Comparison of ENCODE assay signal across 17 mouse cellular contexts in the genomic region with DNA sequence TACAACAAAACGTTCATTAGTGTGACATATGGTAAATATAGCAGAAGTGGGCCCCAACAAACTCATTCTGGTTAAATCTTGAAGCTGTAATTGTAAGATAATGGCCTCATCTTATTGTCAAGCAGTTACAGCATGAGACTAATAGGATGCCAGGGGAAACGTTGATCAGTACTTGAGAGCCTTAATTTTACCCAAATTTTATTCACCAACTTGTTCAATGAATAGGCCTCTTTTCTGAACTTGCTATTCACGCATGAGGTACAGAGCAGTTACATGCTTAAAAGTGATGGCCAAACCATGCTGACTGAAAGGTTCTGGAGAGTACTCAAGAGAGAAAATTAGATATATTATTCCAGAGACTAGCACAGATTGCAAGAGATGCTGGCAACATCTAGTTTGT.
"Had no signal": no experiment of that assay in that cellular context is flagged by ENCODE, and none has a peak within 500 bp of the region (broad histone marks: within the 10 kb centered on the region; RNA-seq: fewer than 3 reads in every experiment).

No protein-coding gene starts in this region.

- H3K9me3 ChIP-seq: lung, embryonic 15.5 days; midbrain, embryonic 12.5 days; midbrain, embryonic 15.5 days; neural tube, embryonic 12.5 days; stomach, embryonic 15.5 days had no signal

- H3K36me3 ChIP-seq: lung, embryonic 15.5 days; midbrain, embryonic 12.5 days; midbrain, embryonic 15.5 days; neural tube, embryonic 12.5 days; stomach, embryonic 15.5 days had no signal

- H3K9ac ChIP-seq: liver, postnatal 0 days; lung, embryonic 15.5 days; midbrain, embryonic 12.5 days; midbrain, embryonic 15.5 days; neural tube, embryonic 12.5 days; stomach, embryonic 15.5 days had no signal

- DNase-seq: liver, postnatal 0 days; lung, adult 2 months; lung, postnatal 14 days; lung, postnatal 36 days; right cerebral cortex, postnatal 14 days; thymus, adult 2 months; thymus, postnatal 25 days; thymus, postnatal 4 days had no signal

- ATAC-seq: liver, postnatal 0 days; lung, postnatal 0 days; midbrain, embryonic 15.5 days had no signal

- H3K4me2 ChIP-seq: lung, embryonic 15.5 days; midbrain, embryonic 12.5 days; midbrain, embryonic 15.5 days; neural tube, embryonic 12.5 days; stomach, embryonic 15.5 days had no signal

- H3K27me3 ChIP-seq: lung, embryonic 15.5 days; megakaryocyte, embryonic 14.5 days; midbrain, embryonic 12.5 days; midbrain, embryonic 15.5 days; neural tube, embryonic 12.5 days; stomach, embryonic 15.5 days had no signal

- H3K4me3 ChIP-seq: lung, embryonic 15.5 days; megakaryocyte, embryonic 14.5 days; midbrain, embryonic 12.5 days; midbrain, embryonic 15.5 days; neural tube, embryonic 12.5 days; stomach, embryonic 15.5 days had no signal

- H3K27ac ChIP-seq: lung, embryonic 15.5 days; macrophage; midbrain, embryonic 12.5 days; midbrain, embryonic 15.5 days; neural tube, embryonic 12.5 days; stomach, embryonic 15.5 days; stomach, postnatal 0 days had no signal

- H3K4me1 ChIP-seq: lung, embryonic 15.5 days; megakaryocyte, embryonic 14.5 days; midbrain, embryonic 12.5 days; midbrain, embryonic 15.5 days; neural tube, embryonic 12.5 days; stomach, embryonic 15.5 days had no signal
